Mouse (Mus musculus): Measurements from ENCODE around the gene Plg.

- no peak for TF ChIP-seq CTCF (IDR thresholded peaks at IDR 0.05)
- no peak for TF ChIP-seq EP300 (IDR thresholded peaks at IDR 0.05)
These were observed 17.8 kb downstream of the Plg start for GRCm38 (mm10) chr17:12396163-12396677.

Measured in lung, postnatal 0 days (tissue).